Mouse (Mus musculus) liver, adult 2 months (tissue): ENCODE results near the gene Coq10a.

Experiments used
- CTCF ChIP-seq: fragments of 200-500 bp; IDR thresholded peaks from 2 replicates; pipeline ENCODE4 v1.5.1; 2011; ENCODE audit warnings: low read depth, low read length, control low read depth
- POLR2A ChIP-seq: fragments of 200-500 bp; IDR thresholded peaks from 2 replicates; pipeline ENCODE4 v1.6.1; 2011; ENCODE audit warnings: low read length, control low read depth; ENCODE audit not compliant: insufficient read depth; ENCODE audit errors: extremely low read depth

- 0 out of 2 replicates have a peak, but pooled peaks have one; percentile 42 for TF ChIP-seq POLR2A
- no peak for TF ChIP-seq CTCF
Measured at GRCm38 (mm10) chr10:128322141-128323108, 46.4 kb downstream of the Coq10a start, which contains the start of gene Cnpy2.
